In genomic region chr12:82237946-82238345, GRCm38 (mm10) we compare ENCODE assay signal across 12 mouse cellular contexts.
DNase-seq lines count a peak whose midpoint lies in the region; ATAC-seq and TF ChIP-seq lines count a peak whose summit lies in the region.
"Had no signal": no experiment of that assay in that cellular context is flagged by ENCODE, and none has a peak within 500 bp of the region (broad histone marks: within the 10 kb centered on the region; RNA-seq: fewer than 3 reads in every experiment).

No protein-coding gene starts in this region.

- 47% methylated on average over 4 of the region's 4 CpGs for WGBS in heart, adult 2 months
- WGBS in midbrain, embryonic 11.5 days = 75% methylated on average over 4 of the region's 4 CpGs
- 82% methylated on average over 4 of the region's 4 CpGs for WGBS in midbrain, embryonic 13.5 days
- 59% methylated on average over 4 of the region's 4 CpGs for WGBS in hindbrain, embryonic 16.5 days
- WGBS in neural tube, embryonic 14.5 days = 57% methylated on average over 4 of the region's 4 CpGs

- H3K4me3 ChIP-seq in heart, adult 2 months = no peak overlapping the region
- no peak overlapping the region for H3K4me3 ChIP-seq in midbrain, embryonic 11.5 days (ENCODE audit: low read depth, low read length)
- H3K4me3 ChIP-seq in midbrain, embryonic 13.5 days (replicated peaks) = no peak overlapping the region
- H3K4me3 ChIP-seq in hindbrain, embryonic 16.5 days (ENCODE audit: low read length) = no peak overlapping the region
- no peak overlapping the region for H3K4me3 ChIP-seq in neural tube, embryonic 14.5 days (ENCODE audit: low read depth, low read length)
- H3K4me3 ChIP-seq: erythroblast, embryonic 14.5 days had no signal

- ATAC-seq in midbrain, embryonic 11.5 days (ENCODE audit: low FRiP score) = no peak
- ATAC-seq in midbrain, embryonic 13.5 days = no peak
- ATAC-seq in hindbrain, embryonic 16.5 days = peak; percentile 60
- ATAC-seq in neural tube, embryonic 14.5 days (ENCODE audit: low read depth) = peak; percentile 46; the same call in 1 of the 2 replicates
- ATAC-seq: inflammation-experienced regulatory T-cells, adult 6 months had no signal

- no peak overlapping the region for H3K9ac ChIP-seq in heart, adult 2 months (ENCODE audit: low read depth, low read length)
- H3K9ac ChIP-seq in midbrain, embryonic 11.5 days (ENCODE audit: low read length) = no peak overlapping the region
- no peak overlapping the region for H3K9ac ChIP-seq in midbrain, embryonic 13.5 days (replicated peaks)
- H3K9ac ChIP-seq in hindbrain, embryonic 16.5 days (ENCODE audit: low read depth, low read length) = no peak overlapping the region
- no peak overlapping the region for H3K9ac ChIP-seq in neural tube, embryonic 14.5 days (replicated peaks; ENCODE audit: low read depth, low read length)
- H3K9ac ChIP-seq: liver, postnatal 0 days had no signal

- no peaks in the 10 kb centered on the region for H3K9me3 ChIP-seq in midbrain, embryonic 11.5 days (ENCODE audit: control insufficient read depth, low read length)
- H3K9me3 ChIP-seq in midbrain, embryonic 13.5 days = no peaks in the 10 kb centered on the region
- H3K9me3 ChIP-seq in hindbrain, embryonic 16.5 days (ENCODE audit: control insufficient read depth, low read length) = no peaks in the 10 kb centered on the region
- no peaks in the 10 kb centered on the region for H3K9me3 ChIP-seq in neural tube, embryonic 14.5 days (ENCODE audit: control insufficient read depth, low read length)

- no peaks in the 10 kb centered on the region for H3K36me3 ChIP-seq in heart, adult 2 months (ENCODE audit: control insufficient read depth, insufficient read depth, low read length)
- H3K36me3 ChIP-seq in midbrain, embryonic 11.5 days (ENCODE audit: control insufficient read depth, insufficient read depth, low read length) = no peaks in the 10 kb centered on the region
- no peaks in the 10 kb centered on the region; the same call in 1 of the 2 replicates for H3K36me3 ChIP-seq in midbrain, embryonic 13.5 days
- H3K36me3 ChIP-seq in hindbrain, embryonic 16.5 days (ENCODE audit: control insufficient read depth, insufficient read depth, low read length) = no peaks in the 10 kb centered on the region
- no peaks in the 10 kb centered on the region for H3K36me3 ChIP-seq in neural tube, embryonic 14.5 days (ENCODE audit: control insufficient read depth, insufficient read depth, low read length)

- DNase-seq in heart, postnatal 10 days = peak; percentile 66 to 73
- DNase-seq in heart, adult 2 months = no peak
- DNase-seq in midbrain, embryonic 11.5 days (ENCODE audit: low spot score, missing footprints) = peak; percentile 35
- no peak for DNase-seq in adrenal gland, adult 8-10 months
- DNase-seq: adrenal gland, postnatal 36 days; cerebellum, adult 11 months; liver, postnatal 0 days had no signal

- no peaks in the 10 kb centered on the region for H3K27me3 ChIP-seq in heart, adult 2 months (ENCODE audit: control insufficient read depth, insufficient read depth, low read length)
- no peaks in the 10 kb centered on the region for H3K27me3 ChIP-seq in midbrain, embryonic 11.5 days (ENCODE audit: control insufficient read depth, insufficient read depth, low read length)
- no peaks in the 10 kb centered on the region for H3K27me3 ChIP-seq in midbrain, embryonic 13.5 days
- no peaks in the 10 kb centered on the region for H3K27me3 ChIP-seq in hindbrain, embryonic 16.5 days (replicated peaks; ENCODE audit: control insufficient read depth, insufficient read depth, low read length)
- H3K27me3 ChIP-seq in neural tube, embryonic 14.5 days (ENCODE audit: control insufficient read depth, insufficient read depth, low read length) = no peaks in the 10 kb centered on the region

- no peak for TF ChIP-seq EP300 in heart, adult 2 months (IDR thresholded peaks at IDR 0.05; ENCODE audit: insufficient read depth, low read depth, low read length)

- no peaks in the 10 kb centered on the region for H3K79me2 ChIP-seq in heart, adult 2 months (replicated peaks; ENCODE audit: control insufficient read depth, insufficient read depth, low read length)

- TF ChIP-seq POLR2A in heart, adult 2 months (IDR thresholded peaks at IDR 0.05; ENCODE audit: insufficient read depth, low read depth, low read length) = no peak

- H3K4me1 ChIP-seq in heart, adult 2 months (ENCODE audit: control insufficient read depth, insufficient read depth, low read length) = no peaks in the 10 kb centered on the region; the same call in 1 of the 2 replicates
- no peaks in the 10 kb centered on the region for H3K4me1 ChIP-seq in midbrain, embryonic 11.5 days (ENCODE audit: control insufficient read depth, insufficient read depth, low read length)
- no peaks in the 10 kb centered on the region for H3K4me1 ChIP-seq in midbrain, embryonic 13.5 days (replicated peaks)
- H3K4me1 ChIP-seq in hindbrain, embryonic 16.5 days (ENCODE audit: control insufficient read depth, insufficient read depth, low read depth, low read length) = no peaks in the 10 kb centered on the region
- no peaks in the 10 kb centered on the region for H3K4me1 ChIP-seq in neural tube, embryonic 14.5 days (ENCODE audit: control insufficient read depth, insufficient read depth, low read length)

- no peak overlapping the region for H3K4me2 ChIP-seq in midbrain, embryonic 11.5 days
- no peak overlapping the region for H3K4me2 ChIP-seq in midbrain, embryonic 13.5 days (replicated peaks)
- no peak overlapping the region for H3K4me2 ChIP-seq in hindbrain, embryonic 16.5 days (ENCODE audit: low read length)
- H3K4me2 ChIP-seq in neural tube, embryonic 14.5 days (ENCODE audit: low read depth, low read length) = no peak overlapping the region

- intact Hi-C loops in heart, postnatal 10 days (cut with DNase I) = no loop called here
- intact Hi-C loops in heart, adult 2 months (cut with DNase I) = no loop called here

- no peak for TF ChIP-seq CTCF in heart, adult 2 months (IDR thresholded peaks at IDR 0.05)

- no peak overlapping the region for H3K27ac ChIP-seq in heart, adult 2 months
- no peak overlapping the region for H3K27ac ChIP-seq in midbrain, embryonic 11.5 days (ENCODE audit: low read depth, low read length)
- H3K27ac ChIP-seq in midbrain, embryonic 13.5 days = no peak overlapping the region
- no peak overlapping the region for H3K27ac ChIP-seq in hindbrain, embryonic 16.5 days (ENCODE audit: low read depth, low read length)
- H3K27ac ChIP-seq in neural tube, embryonic 14.5 days (ENCODE audit: low read depth, low read length) = no peak overlapping the region

Comparison
In these comparisons a context has a peak if more than half of its experiments do, and no peak if none do; other contexts are left out.
1. DNase-seq: peak in heart, postnatal 10 days (2 of 2) and midbrain, embryonic 11.5 days (single experiment); none in heart, adult 2 months (0 of 2) and adrenal gland, adult 8-10 months (single experiment).
2. ATAC-seq: peak in hindbrain, embryonic 16.5 days (single experiment) and neural tube, embryonic 14.5 days (single experiment); none in midbrain, embryonic 11.5 days (single experiment) and midbrain, embryonic 13.5 days (single experiment).